Mouse (Mus musculus): ENCODE results near the gene Tsfm. TPM values are rescaled to one million over a fixed set of nuclear protein-coding genes. Genes with fewer than 3 reads are reported as not detected.
"Not testable (repeated sequence)": the region's sequence is repeated elsewhere in the genome, so short reads cannot be mapped to it uniquely, and the experiment has no call there.

The Tsfm gene
- polyA plus RNA-seq, 1 experiment from 2014 or later, result 79.9 TPM

DNA sequence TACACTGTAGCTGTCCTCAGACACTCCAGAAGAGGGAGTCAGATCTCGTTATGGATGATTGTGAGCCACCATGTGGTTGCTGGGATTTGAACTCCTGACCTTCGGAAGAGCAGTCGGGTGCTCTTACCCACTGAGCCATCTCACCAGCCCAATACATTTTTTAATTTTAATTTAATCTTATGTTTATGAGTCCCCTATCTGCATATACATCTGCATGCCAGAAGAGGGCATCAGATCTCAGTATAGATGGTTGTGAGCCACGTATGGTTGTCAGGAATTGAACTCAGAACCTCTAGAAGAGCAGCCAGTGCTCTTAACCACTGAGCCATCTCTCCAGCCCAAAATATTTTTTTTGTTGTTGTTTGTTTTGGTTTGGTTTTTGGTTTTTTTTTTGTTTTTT lies 41.6 kb upstream of the Tsfm start:
- WGBS, result 83% methylated on average over 4 of the region's 4 CpGs
- H3K27ac ChIP-seq; H3K9me3 ChIP-seq; H3K9ac ChIP-seq; H3K36me3 ChIP-seq; H3K4me2 ChIP-seq; H3K4me3 ChIP-seq (replicated peaks); ATAC-seq (ENCODE audit: insufficient read depth, low FRiP score, low read depth): not testable (repeated sequence)
- Histone ChIP-seq H3K4me1 (peaks cover 18% of the 10 kb centered on the region), H3K27me3 (replicated peaks) (peaks cover 13% of the 10 kb centered on the region; the same call in 1 of the 2 replicates)

- ATAC-seq (ENCODE audit: insufficient read depth, low FRiP score, low read depth), result no peak
- Histone ChIP-seq H3K36me3 (peaks cover 19% of the 10 kb centered on the region), H3K4me1 (peaks cover 18% of the 10 kb centered on the region), H3K4me3 (replicated peaks) (peak overlapping the region; percentile 70), H3K9ac (no peak overlapping the region; the same call in 1 of the 2 replicates), H3K27me3 (replicated peaks) (peaks cover 9% of the 10 kb centered on the region; the same call in 1 of the 2 replicates), H3K9me3 (no peaks in the 10 kb centered on the region), H3K4me2 (peak overlapping the region; percentile 81), H3K27ac (no peak overlapping the region)
- 69% methylated on average over 9 of the region's 9 CpGs for WGBS
Observed at GRCm38 (mm10) chr10:127071203-127071602, 40.6 kb upstream of the Tsfm start.

DNA sequence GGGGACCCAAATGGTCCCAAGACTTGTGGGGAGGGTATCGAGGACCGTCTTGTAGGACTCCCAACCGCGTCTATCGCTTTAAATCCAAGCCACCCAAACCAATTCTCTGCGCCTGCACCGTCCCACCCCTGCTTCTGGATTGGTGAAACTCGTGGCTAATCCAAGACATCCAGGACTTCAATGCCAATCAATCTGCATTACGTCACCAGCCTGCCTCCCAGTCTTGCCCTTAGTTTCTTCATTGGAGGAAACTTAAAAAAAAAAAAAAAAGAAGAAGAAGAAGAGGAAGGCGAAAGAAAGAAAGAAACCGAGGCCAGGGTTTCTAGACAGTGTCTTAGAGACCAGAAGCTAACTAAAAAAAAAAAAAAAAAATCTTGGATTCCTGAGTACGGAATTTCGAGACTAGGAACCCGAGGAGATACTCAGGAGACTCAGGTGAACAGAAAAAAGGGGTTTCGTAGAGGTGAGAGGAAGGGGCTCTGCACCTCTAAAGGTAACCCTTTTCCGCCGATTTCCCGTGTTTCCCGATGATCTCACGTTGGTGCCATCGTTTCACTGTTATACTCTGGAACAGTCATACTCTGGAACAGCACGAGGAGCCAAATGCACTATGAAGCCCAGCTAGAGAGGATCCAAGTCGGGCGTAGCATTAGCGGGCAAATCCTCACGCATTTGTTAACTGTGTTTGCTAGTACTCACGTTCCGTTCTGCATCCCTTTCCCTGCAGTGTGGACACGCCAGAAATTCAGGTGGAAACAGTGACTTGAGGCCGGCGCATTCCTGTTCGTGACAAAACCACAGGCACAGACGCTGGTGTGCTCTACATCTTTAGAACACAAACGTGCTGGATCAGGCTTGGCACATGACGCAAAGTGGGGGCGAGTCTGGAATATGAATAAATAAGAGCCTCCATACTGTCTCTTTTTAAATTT lies 39.8 kb upstream of the Tsfm start, which contains the start of gene Tspan31:
Gene Tspan31 (minus strand): TSS at position 75 of the 932 bp plus-strand sequence.
- Histone ChIP-seq H3K4me1 (peaks cover 19% of the 10 kb centered on the region), H3K36me3 (peaks cover 26% of the 10 kb centered on the region), H3K4me3 (replicated peaks) (peak within 1 kb of the TSS; percentile 70), H3K4me2 (peak within 1 kb of the TSS; percentile 81), H3K9ac (peak within 1 kb of the TSS; percentile 67), H3K9me3 (no peaks in the 10 kb centered on the region), H3K27ac (peak within 1 kb of the TSS; percentile 95), H3K27me3 (replicated peaks) (peaks cover 6% of the 10 kb centered on the region; the same call in 1 of the 2 replicates)
- 1% methylated on average over 36 of the region's 36 CpGs for WGBS
- peak; percentile 88 for ATAC-seq (ENCODE audit: insufficient read depth, low FRiP score, low read depth)

DNA sequence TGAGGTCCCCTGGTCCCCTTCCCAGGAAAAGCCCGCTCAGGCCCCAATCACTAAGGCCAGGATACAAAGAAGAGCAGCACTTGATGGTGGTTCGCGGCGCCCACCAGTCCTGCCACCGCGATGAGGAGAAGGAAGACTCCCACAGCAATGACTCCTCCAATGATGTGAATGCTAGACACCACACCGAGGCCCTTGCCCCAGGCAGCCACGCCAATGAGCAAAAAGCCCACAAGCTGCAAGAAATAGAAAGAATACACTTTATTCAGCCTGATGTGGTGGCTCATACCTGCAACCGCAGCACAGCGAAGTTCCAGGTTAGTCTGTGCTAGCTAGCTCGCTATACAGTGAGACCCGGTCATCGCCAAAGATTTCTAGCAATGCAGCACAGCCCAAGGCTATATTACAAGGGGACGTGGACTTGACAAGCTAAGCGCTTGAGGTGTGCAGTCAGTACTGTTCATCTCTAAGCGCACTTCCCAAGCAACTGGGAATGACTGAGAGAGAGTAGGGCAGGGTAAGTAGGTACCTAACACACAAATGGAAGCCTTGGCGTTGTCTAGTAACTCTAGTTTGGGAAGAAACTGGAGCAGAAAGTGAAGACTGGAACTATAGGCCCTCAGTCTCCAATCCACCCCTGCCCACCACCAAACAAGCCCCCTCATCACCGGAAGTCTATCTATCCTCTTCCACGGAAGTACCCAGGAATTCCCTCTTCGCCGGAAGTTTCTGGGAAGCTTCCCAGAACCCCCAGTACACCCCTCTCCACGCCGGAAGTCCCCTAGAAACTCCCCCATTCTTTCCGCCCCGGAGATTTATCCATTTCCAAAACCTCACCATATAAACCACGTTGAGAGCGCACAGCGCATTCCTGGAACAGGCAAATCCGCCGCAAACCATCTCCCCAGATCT lies 38.9 kb upstream of the Tsfm start:
- H3K27me3 ChIP-seq (replicated peaks), result no peaks in the 10 kb centered on the region
- peak overlapping the region; percentile 67; the same call in 1 of the 2 replicates for H3K9ac ChIP-seq
- H3K4me3 ChIP-seq (replicated peaks), result peak overlapping the region; percentile 70
- peak overlapping the region; percentile 81 for H3K4me2 ChIP-seq
- H3K4me1 ChIP-seq, result peaks cover 28% of the 10 kb centered on the region
- H3K27ac ChIP-seq, result peak overlapping the region; percentile 95
- 6% methylated on average over 30 of the region's 30 CpGs for WGBS
- H3K36me3 ChIP-seq, result peaks cover 34% of the 10 kb centered on the region
- peak; percentile 20 for ATAC-seq (ENCODE audit: insufficient read depth, low FRiP score, low read depth)
- H3K9me3 ChIP-seq, result no peaks in the 10 kb centered on the region

DNA sequence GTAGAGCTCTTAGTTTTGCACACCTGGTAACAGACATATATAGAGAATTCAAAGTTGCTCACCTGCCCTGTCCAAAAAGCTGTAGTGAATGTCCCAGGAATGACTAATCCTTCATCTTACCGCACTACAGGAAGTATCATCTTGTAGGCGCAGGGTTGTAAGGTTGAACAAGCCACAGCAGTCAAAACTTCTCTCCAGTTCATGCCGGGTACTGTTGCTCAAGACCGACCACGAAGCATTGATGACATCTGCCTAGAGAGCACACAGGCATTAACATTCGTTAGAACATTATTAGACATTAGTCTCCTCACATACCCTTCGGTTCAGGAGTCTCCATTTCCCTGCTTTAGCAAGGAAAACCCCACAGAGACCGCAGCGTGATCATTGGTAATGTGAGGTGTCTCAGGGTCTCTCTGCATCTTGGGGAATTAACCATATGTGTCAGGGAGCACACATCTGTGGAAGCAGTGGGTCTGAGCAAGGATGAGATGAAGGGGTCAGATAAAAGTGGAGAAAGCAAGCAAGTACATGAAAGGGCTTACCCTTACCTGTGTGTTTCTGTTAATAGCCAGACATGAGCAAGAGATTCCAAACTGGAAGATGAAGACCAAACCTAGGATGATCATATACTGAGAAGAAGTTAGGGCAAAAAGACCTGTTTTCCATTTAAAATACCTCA lies 37.9 kb upstream of the Tsfm start:
- Histone ChIP-seq H3K4me3 (replicated peaks) (peak overlapping the region; percentile 70), H3K4me1 (peaks cover 29% of the 10 kb centered on the region), H3K27ac (0 out of 2 replicates have a peak overlapping the region, but pooled peaks have one; percentile 95), H3K4me2 (peak overlapping the region; percentile 81), H3K9ac (peak overlapping the region; percentile 67; the same call in 1 of the 2 replicates), H3K9me3 (no peaks in the 10 kb centered on the region), H3K36me3 (peaks cover 34% of the 10 kb centered on the region), H3K27me3 (replicated peaks) (no peaks in the 10 kb centered on the region)
- ATAC-seq (ENCODE audit: insufficient read depth, low FRiP score, low read depth), result no peak
- 68% methylated on average over 9 of the region's 9 CpGs for WGBS

- Histone ChIP-seq H3K36me3 (peaks cover 34% of the 10 kb centered on the region), H3K9ac (no peak overlapping the region), H3K4me3 (replicated peaks) (no peak overlapping the region), H3K27ac (no peak overlapping the region), H3K9me3 (no peaks in the 10 kb centered on the region), H3K4me1 (peaks cover 29% of the 10 kb centered on the region), H3K4me2 (no peak overlapping the region), H3K27me3 (replicated peaks) (0 out of 2 replicates have a peak, but pooled peaks cover under 1% of the 10 kb centered on the region)
- WGBS, result 87% methylated on average over 14 of the region's 14 CpGs
- no peak for ATAC-seq (ENCODE audit: insufficient read depth, low FRiP score, low read depth)
Observed at GRCm38 (mm10) chr10:127066519-127067018, 35.9 kb upstream of the Tsfm start.

DNA sequence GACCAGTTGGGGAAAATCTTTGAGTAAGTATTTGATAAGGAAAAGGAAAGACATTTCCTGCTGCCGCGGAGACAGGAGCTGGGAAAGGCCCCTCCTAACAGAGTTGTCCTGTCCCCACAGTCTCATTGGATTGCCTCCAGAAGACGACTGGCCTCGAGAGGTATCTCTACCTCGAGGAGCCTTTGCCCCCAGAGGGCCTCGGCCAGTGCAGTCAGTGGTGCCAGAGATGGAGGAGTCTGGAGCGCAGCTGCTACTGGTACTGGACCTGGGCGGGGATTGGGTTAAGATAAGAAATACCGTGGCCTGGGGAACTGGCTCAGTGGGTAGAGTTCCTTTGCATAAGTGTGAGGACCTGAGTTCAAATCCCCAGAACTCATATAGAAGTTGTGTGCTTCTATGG lies 35.3 kb upstream of the Tsfm start:
- WGBS, result 74% methylated on average over 9 of the region's 9 CpGs
- Histone ChIP-seq H3K36me3 (peaks cover 34% of the 10 kb centered on the region), H3K4me2 (no peak overlapping the region), H3K9me3 (no peaks in the 10 kb centered on the region), H3K4me3 (replicated peaks) (no peak overlapping the region), H3K4me1 (peaks cover 24% of the 10 kb centered on the region; the same call in 1 of the 2 replicates), H3K27ac (no peak overlapping the region), H3K27me3 (replicated peaks) (0 out of 2 replicates have a peak, but pooled peaks cover 5% of the 10 kb centered on the region), H3K9ac (no peak overlapping the region)
- ATAC-seq (ENCODE audit: insufficient read depth, low FRiP score, low read depth), result no peak

GRCm38 (mm10) chr10:127063913-127064870 lies 33.6 kb upstream of the Tsfm start:
- Histone ChIP-seq H3K36me3 (peaks cover 34% of the 10 kb centered on the region), H3K27ac (peak overlapping the region; percentile 83), H3K9me3 (no peaks in the 10 kb centered on the region), H3K27me3 (replicated peaks) (0 out of 2 replicates have a peak, but pooled peaks cover 6% of the 10 kb centered on the region), H3K4me2 (peak overlapping the region; percentile 79), H3K9ac (peak overlapping the region; percentile 77), H3K4me1 (peaks cover 21% of the 10 kb centered on the region; the same call in 1 of the 2 replicates), H3K4me3 (replicated peaks) (peak overlapping the region; percentile 70)
- no peak for ATAC-seq (ENCODE audit: insufficient read depth, low FRiP score, low read depth)
- 7% methylated on average over 37 of the region's 37 CpGs for WGBS

- 0% methylated on average over 46 of the region's 46 CpGs for WGBS
- Histone ChIP-seq H3K4me1 (peaks cover 21% of the 10 kb centered on the region; the same call in 1 of the 2 replicates), H3K36me3 (peaks cover 34% of the 10 kb centered on the region), H3K9me3 (no peaks in the 10 kb centered on the region), H3K9ac (peak within 1 kb of the TSS; percentile 77), H3K4me2 (peak within 1 kb of the TSS; percentile 79), H3K4me3 (replicated peaks) (peak within 1 kb of the TSS; percentile 70), H3K27me3 (replicated peaks) (0 out of 2 replicates have a peak, but pooled peaks cover 6% of the 10 kb centered on the region), H3K27ac (peak within 1 kb of the TSS; percentile 83)
- ATAC-seq (ENCODE audit: insufficient read depth, low FRiP score, low read depth), result peak; percentile 87
Observed at GRCm38 (mm10) chr10:127063239-127063872, 32.7 kb upstream of the Tsfm start, which contains the start of gene Cdk4. Cdk4 (plus strand) TSS chr10:127063534.
